Mouse (Mus musculus): ENCODE results near the gene Map4k3. TPM values are rescaled to one million over a fixed set of nuclear protein-coding genes. Genes with fewer than 3 reads are reported as not detected.

The Map4k3 gene
- polyA plus RNA-seq, 1 experiment, result 52.5 TPM

DNA sequence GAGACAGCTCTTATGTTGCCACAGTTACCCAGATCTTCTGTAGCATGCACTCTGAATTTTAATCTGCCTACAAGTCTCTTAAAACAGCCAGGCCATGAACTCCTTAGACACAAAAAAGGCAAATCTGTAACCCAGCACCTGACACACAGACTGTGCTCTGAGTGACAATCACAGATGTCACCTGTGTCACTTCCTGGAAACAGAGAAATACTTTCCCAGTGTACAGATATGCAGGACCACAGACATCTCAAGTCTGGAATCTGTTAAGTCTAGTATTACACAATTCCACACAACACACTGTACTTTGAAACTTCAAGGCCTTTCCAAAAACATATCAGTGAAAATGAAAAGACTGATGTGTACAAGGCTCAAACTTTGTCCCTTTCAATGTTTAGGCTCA, 103.3 kb downstream of the Map4k3 start:
- Histone ChIP-seq H3K9ac (ENCODE audit: low read depth, poor library complexity, severe bottlenecking) (no peak overlapping the region), H3K27me3 (ENCODE audit: control insufficient read depth, insufficient read depth, low read length, poor library complexity, severe bottlenecking) (no peaks in the 10 kb centered on the region), H3K4me1 (ENCODE audit: control insufficient read depth, insufficient read depth, low read length) (no peaks in the 10 kb centered on the region), H3K9me3 (replicated peaks; ENCODE audit: control insufficient read depth, insufficient read depth, low read length, poor library complexity, severe bottlenecking) (peaks cover 5% of the 10 kb centered on the region; the same call in 1 of the 2 replicates), H3K4me3 (ENCODE audit: low read depth, low read length) (no peak overlapping the region), H3K27ac (ENCODE audit: insufficient read depth, low read length) (no peak overlapping the region), H3K36me3 (ENCODE audit: control insufficient read depth, insufficient read depth, low read length, poor library complexity, severe bottlenecking) (peaks cover 2% of the 10 kb centered on the region; the same call in 1 of the 2 replicates)
- TF ChIP-seq CTCF (IDR thresholded peaks at IDR 0.05; ENCODE audit: low read depth, low read length) (no peak), EP300 (IDR thresholded peaks at IDR 0.05; ENCODE audit: insufficient read depth, low read depth, low read length) (no peak), POLR2A (IDR thresholded peaks at IDR 0.05; ENCODE audit: insufficient read depth, low read length) (no peak)

DNA sequence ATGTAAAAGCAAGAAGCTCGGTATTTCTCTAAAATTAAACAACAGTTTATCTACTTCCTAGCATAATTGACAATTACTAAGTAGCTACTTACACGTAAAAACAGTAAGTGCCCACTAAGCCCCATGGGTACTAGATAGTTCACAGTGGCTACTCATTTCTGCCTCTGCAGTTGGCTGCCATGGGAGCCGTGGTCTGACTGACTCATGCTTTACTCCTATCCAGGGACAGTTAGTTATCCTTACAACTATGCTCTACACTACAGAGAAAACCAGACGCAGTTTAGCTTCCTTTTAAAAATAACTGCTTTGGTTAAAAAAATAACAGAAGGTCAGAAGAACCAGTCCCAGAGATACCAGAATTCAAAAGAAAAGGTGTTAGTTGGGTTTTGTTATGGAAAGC, 106.6 kb downstream of the Map4k3 start:
- Histone ChIP-seq H3K9me3 (replicated peaks; ENCODE audit: control insufficient read depth, insufficient read depth, low read length, poor library complexity, severe bottlenecking) (peaks cover 5% of the 10 kb centered on the region; the same call in 1 of the 2 replicates), H3K36me3 (ENCODE audit: control insufficient read depth, insufficient read depth, low read length, poor library complexity, severe bottlenecking) (peaks cover under 1% of the 10 kb centered on the region; the same call in 1 of the 2 replicates), H3K27ac (ENCODE audit: insufficient read depth, low read length) (no peak overlapping the region), H3K9ac (ENCODE audit: low read depth, poor library complexity, severe bottlenecking) (no peak overlapping the region), H3K4me3 (ENCODE audit: low read depth, low read length) (no peak overlapping the region), H3K27me3 (ENCODE audit: control insufficient read depth, insufficient read depth, low read length, poor library complexity, severe bottlenecking) (no peaks in the 10 kb centered on the region), H3K4me1 (ENCODE audit: control insufficient read depth, insufficient read depth, low read length) (no peaks in the 10 kb centered on the region)
- TF ChIP-seq EP300 (IDR thresholded peaks at IDR 0.05; ENCODE audit: insufficient read depth, low read depth, low read length), result no peak
- no peak for TF ChIP-seq CTCF (IDR thresholded peaks at IDR 0.05; ENCODE audit: low read depth, low read length)
- TF ChIP-seq POLR2A (IDR thresholded peaks at IDR 0.05; ENCODE audit: insufficient read depth, low read length), result no peak

DNA sequence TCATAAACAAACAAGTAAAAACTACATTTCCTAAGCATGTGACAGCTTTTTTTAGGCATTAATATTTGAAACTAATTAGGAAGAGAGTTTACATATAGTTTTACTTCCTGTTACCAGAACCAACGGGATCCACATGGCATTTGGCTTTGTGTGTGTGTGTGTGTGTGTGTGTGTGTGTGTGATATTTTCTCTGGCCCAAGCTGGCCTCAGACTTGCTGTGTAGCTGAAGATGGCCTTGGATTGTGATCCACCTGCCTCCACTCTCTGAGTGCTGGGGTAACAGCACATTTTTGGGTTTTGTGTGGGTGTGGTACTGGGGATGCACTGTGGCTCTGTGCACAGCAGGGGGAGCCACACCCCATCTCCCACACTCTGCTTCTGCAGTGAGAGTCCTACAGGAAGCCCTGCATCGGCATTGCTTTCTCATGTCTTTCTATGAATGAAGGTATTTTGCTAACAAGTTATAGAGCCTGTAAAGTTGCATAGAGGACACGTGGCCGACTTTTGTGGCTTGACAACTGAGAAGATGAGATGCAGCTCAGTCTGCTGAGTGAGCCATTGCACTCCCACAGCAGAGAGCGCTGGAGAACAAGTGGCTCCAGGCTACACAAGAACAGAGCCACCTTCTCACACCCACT, 107.4 kb downstream of the Map4k3 start:
- peaks cover 5% of the 10 kb centered on the region; the same call in 1 of the 2 replicates for H3K9me3 ChIP-seq (replicated peaks; ENCODE audit: control insufficient read depth, insufficient read depth, low read length, poor library complexity, severe bottlenecking)
- H3K27me3 ChIP-seq (ENCODE audit: control insufficient read depth, insufficient read depth, low read length, poor library complexity, severe bottlenecking), result no peaks in the 10 kb centered on the region
- H3K9ac ChIP-seq (ENCODE audit: low read depth, poor library complexity, severe bottlenecking), result no peak overlapping the region

DNA sequence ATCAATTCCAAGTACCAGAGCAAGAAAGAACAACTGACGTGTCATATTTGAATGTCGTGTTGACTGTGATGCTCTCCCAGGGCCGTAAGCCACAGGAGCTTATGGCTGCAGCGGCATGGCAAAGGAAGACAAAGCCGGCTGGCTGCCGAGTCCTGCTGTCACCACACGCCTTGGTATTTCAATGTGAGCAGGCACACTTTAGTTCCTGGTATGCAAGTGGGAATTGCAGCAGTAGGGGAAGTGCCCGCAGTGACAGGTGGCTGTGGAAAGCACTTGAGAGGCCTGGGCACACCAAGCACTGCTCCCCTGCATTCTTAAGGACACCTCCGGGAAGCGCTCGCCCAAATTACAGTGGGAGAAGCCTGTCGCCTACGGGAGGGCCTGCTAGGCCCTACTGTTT, 108.7 kb downstream of the Map4k3 start:
- peaks cover 5% of the 10 kb centered on the region; the same call in 1 of the 2 replicates for H3K9me3 ChIP-seq (replicated peaks; ENCODE audit: control insufficient read depth, insufficient read depth, low read length, poor library complexity, severe bottlenecking)
- H3K27me3 ChIP-seq (ENCODE audit: control insufficient read depth, insufficient read depth, low read length, poor library complexity, severe bottlenecking), result no peaks in the 10 kb centered on the region
- no peak overlapping the region for H3K27ac ChIP-seq (ENCODE audit: insufficient read depth, low read length)
- no peaks in the 10 kb centered on the region for H3K36me3 ChIP-seq (ENCODE audit: control insufficient read depth, insufficient read depth, low read length, poor library complexity, severe bottlenecking)
- TF ChIP-seq POLR2A (IDR thresholded peaks at IDR 0.05; ENCODE audit: insufficient read depth, low read length) (no peak), CTCF (IDR thresholded peaks at IDR 0.05; ENCODE audit: low read depth, low read length) (no peak), EP300 (IDR thresholded peaks at IDR 0.05; ENCODE audit: insufficient read depth, low read depth, low read length) (no peak)
- H3K4me3 ChIP-seq (ENCODE audit: low read depth, low read length), result no peak overlapping the region
- no peaks in the 10 kb centered on the region for H3K4me1 ChIP-seq (ENCODE audit: control insufficient read depth, insufficient read depth, low read length)
- no peak overlapping the region for H3K9ac ChIP-seq (ENCODE audit: low read depth, poor library complexity, severe bottlenecking)

More for the DNA sequence above, 107.4 kb downstream of the Map4k3 start:
- TF ChIP-seq CTCF (IDR thresholded peaks at IDR 0.05; ENCODE audit: low read depth, low read length), result peak; percentile 88
- TF ChIP-seq POLR2A (IDR thresholded peaks at IDR 0.05; ENCODE audit: insufficient read depth, low read length), result no peak
- no peak for TF ChIP-seq EP300 (IDR thresholded peaks at IDR 0.05; ENCODE audit: insufficient read depth, low read depth, low read length)
- H3K27ac ChIP-seq (ENCODE audit: insufficient read depth, low read length), result no peak overlapping the region
- H3K4me1 ChIP-seq (ENCODE audit: control insufficient read depth, insufficient read depth, low read length), result no peaks in the 10 kb centered on the region
- no peak overlapping the region for H3K4me3 ChIP-seq (ENCODE audit: low read depth, low read length)
- no peaks in the 10 kb centered on the region for H3K36me3 ChIP-seq (ENCODE audit: control insufficient read depth, insufficient read depth, low read length, poor library complexity, severe bottlenecking)

DNA sequence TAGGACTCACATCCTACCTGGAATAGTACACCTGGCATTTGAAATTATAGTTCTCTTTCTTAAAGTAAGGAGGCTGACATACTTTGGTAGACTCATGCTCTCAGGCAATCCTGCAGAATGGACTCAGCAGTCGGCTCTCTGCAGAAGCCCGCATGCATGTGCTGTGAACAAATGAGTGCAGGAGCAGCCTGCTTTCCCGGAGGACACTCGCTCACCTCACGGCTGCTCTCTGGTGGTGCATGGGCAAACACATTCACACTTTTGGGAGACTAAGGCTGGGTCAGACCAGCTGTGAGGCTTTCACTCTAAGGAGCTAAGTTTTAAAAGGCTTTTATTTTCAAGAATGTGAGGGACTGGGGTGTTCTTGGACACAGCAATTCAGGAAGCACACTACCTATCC, 109.4 kb downstream of the Map4k3 start:
- Histone ChIP-seq H3K4me3 (ENCODE audit: low read depth, low read length) (no peak overlapping the region), H3K4me1 (ENCODE audit: control insufficient read depth, insufficient read depth, low read length) (no peaks in the 10 kb centered on the region), H3K9ac (ENCODE audit: low read depth, poor library complexity, severe bottlenecking) (no peak overlapping the region), H3K27ac (ENCODE audit: insufficient read depth, low read length) (no peak overlapping the region), H3K27me3 (ENCODE audit: control insufficient read depth, insufficient read depth, low read length, poor library complexity, severe bottlenecking) (no peaks in the 10 kb centered on the region), H3K36me3 (ENCODE audit: control insufficient read depth, insufficient read depth, low read length, poor library complexity, severe bottlenecking) (no peaks in the 10 kb centered on the region), H3K9me3 (replicated peaks; ENCODE audit: control insufficient read depth, insufficient read depth, low read length, poor library complexity, severe bottlenecking) (peaks cover 4% of the 10 kb centered on the region; the same call in 1 of the 2 replicates)
- TF ChIP-seq EP300 (IDR thresholded peaks at IDR 0.05; ENCODE audit: insufficient read depth, low read depth, low read length), result no peak
- no peak for TF ChIP-seq CTCF (IDR thresholded peaks at IDR 0.05; ENCODE audit: low read depth, low read length)
- no peak for TF ChIP-seq POLR2A (IDR thresholded peaks at IDR 0.05; ENCODE audit: insufficient read depth, low read length)

DNA sequence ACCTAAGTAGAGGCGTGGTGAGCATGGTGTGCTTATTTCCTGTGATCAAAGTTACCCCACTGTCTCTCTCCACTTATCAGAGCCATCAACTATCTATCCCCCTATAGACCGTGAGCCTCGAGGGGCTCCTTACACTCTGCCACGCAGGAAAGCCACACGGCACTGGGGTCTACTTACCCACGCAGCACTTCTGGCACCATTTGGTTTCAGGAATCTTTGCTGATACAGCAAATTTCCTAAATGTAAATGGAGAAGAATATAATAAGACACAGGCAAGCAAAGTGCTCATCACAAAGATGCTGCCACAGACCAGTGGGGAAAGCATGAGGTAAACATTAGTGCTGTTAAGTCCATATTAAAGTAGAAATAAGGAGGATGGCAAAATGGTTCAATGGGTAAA, 124.5 kb downstream of the Map4k3 start:
- no peak overlapping the region for H3K4me3 ChIP-seq (ENCODE audit: low read depth, low read length)
- TF ChIP-seq POLR2A (IDR thresholded peaks at IDR 0.05; ENCODE audit: insufficient read depth, low read length) (no peak), EP300 (IDR thresholded peaks at IDR 0.05; ENCODE audit: insufficient read depth, low read depth, low read length) (no peak), CTCF (IDR thresholded peaks at IDR 0.05; ENCODE audit: low read depth, low read length) (no peak)
- H3K4me1 ChIP-seq (ENCODE audit: control insufficient read depth, insufficient read depth, low read length), result no peaks in the 10 kb centered on the region
- H3K27me3 ChIP-seq (ENCODE audit: control insufficient read depth, insufficient read depth, low read length, poor library complexity, severe bottlenecking), result no peaks in the 10 kb centered on the region
- H3K9ac ChIP-seq (ENCODE audit: low read depth, poor library complexity, severe bottlenecking), result no peak overlapping the region
- peaks cover 3% of the 10 kb centered on the region for H3K36me3 ChIP-seq (ENCODE audit: control insufficient read depth, insufficient read depth, low read length, poor library complexity, severe bottlenecking)
- peaks cover 4% of the 10 kb centered on the region; the same call in 1 of the 2 replicates for H3K9me3 ChIP-seq (replicated peaks; ENCODE audit: control insufficient read depth, insufficient read depth, low read length, poor library complexity, severe bottlenecking)
- no peak overlapping the region for H3K27ac ChIP-seq (ENCODE audit: insufficient read depth, low read length)

All from ES-Bruce4 (cell line).